Mouse (Mus musculus) C2C12 (cell line): ENCODE results near the gene Fopnl.

Source experiments
- CTCF ChIP-seq: IDR thresholded peaks from one replicate; pipeline ENCODE4 v1.5.1; 2011; ENCODE audit not compliant: control insufficient read depth, insufficient read depth, insufficient read length
- FOSL1 ChIP-seq: IDR thresholded peaks from one replicate; pipeline ENCODE4 v1.8.0; 2011; ENCODE audit warnings: mild to moderate bottlenecking, low read length; ENCODE audit not compliant: poor library complexity, insufficient read depth, severe bottlenecking
- MYOG ChIP-seq: IDR thresholded peaks from one replicate; pipeline ENCODE4 v1.6.1; 2011; ENCODE audit not compliant: control insufficient read depth, insufficient read length; ENCODE audit errors: extremely low read depth
- USF1 ChIP-seq: IDR thresholded peaks from one replicate; pipeline ENCODE4 v1.6.1; 2011; ENCODE audit warnings: low read depth, mild to moderate bottlenecking, control low read depth, moderate library complexity

- TF ChIP-seq CTCF (no peak), USF1 (no peak), FOSL1 (no peak), MYOG (no peak)
These were observed 46.3 kb upstream of the Fopnl start for GRCm38 (mm10) chr16:14363496-14363895.
